Mouse (Mus musculus) hindbrain, postnatal 0 days (tissue): ENCODE measurements around the gene Gm45785. TPM values are rescaled to one million over a fixed set of nuclear protein-coding genes. Genes with fewer than 3 reads are reported as not detected.
A peak's percentile ranks its signal among the peaks of the same experiment; 100 is the strongest.

Source experiments
- ATAC-seq: fragments of 200-750 bp; cut with Nextera tagmentation; 2 replicates; pipeline ENCODE4 v1.8.0; 2017; ENCODE audit warnings: mild to moderate bottlenecking, moderate TSS enrichment, moderate library complexity
- DNase-seq: peaks from one replicate; pipeline ENCODE4 v3.0.0-alpha.2; 2015; ENCODE audit warnings: low spot score
- H3K27ac ChIP-seq: fragments of 300-500 bp; sonication (generic); 2 replicates; pipeline ENCODE4 v1.5.1; 2014; ENCODE audit warnings: mild to moderate bottlenecking
- H3K27me3 ChIP-seq: fragments of 300-500 bp; sonication (generic); 2 replicates; pipeline ENCODE4 v1.6.1; 2014; ENCODE audit warnings: low read length, mixed read lengths; ENCODE audit not compliant: insufficient read depth
- H3K36me3 ChIP-seq: fragments of 300-500 bp; sonication (generic); 2 replicates; pipeline ENCODE4 v1.6.1; 2014; ENCODE audit warnings: low read length, mixed read lengths; ENCODE audit not compliant: insufficient read depth
- H3K4me1 ChIP-seq: fragments of 300-500 bp; sonication (generic); 2 replicates; pipeline ENCODE4 v1.6.1; 2014; ENCODE audit warnings: antibody characterized with exemption, low read length, mixed read lengths; ENCODE audit not compliant: insufficient read depth
- H3K4me2 ChIP-seq: fragments of 300-500 bp; sonication (generic); 2 replicates; pipeline ENCODE4 v1.6.1; 2014; ENCODE audit warnings: low read depth, mild to moderate bottlenecking, low read length, moderate library complexity, mixed read lengths
- H3K4me3 ChIP-seq: fragments of 300-500 bp; sonication (generic); 2 replicates; pipeline ENCODE4 v1.5.1; 2014; ENCODE audit warnings: low read length
- H3K9ac ChIP-seq: fragments of 300-500 bp; sonication (generic); replicated peaks from 2 replicates; pipeline ENCODE4 v1.6.1; 2014; ENCODE audit warnings: mild to moderate bottlenecking, low read length, moderate library complexity, mixed read lengths
- H3K9me3 ChIP-seq: fragments of 300-500 bp; sonication (generic); 2 replicates; pipeline ENCODE4 v1.6.1; 2016; ENCODE audit warnings: low read length, mixed read lengths
- CTCF ChIP-seq: IDR thresholded peaks from 2 replicates; pipeline ENCODE4 v1.5.1; 2016; ENCODE audit warnings: antibody characterized with exemption, control low read depth, low read depth
- WGBS: fragments of 180-500 bp; shearing (Covaris S2); extraction: QIAGEN DNeasy Blood & Tissue Kit; methylation state at CpG from one replicate; pipeline ENCODE4 v1.1.7; 2014; 5-methylcytosine and 5-hydroxymethylcytosine counted together
- polyA plus RNA-seq: library from polyadenylated mRNA; unstranded; fragments of >200 nt; fragmentation: Nextera tagmentation; extraction: Ambion mirVana; gene quantifications from 2 replicates; pipeline ENCODE4 v1.2.1, GENCODE M21; 2015
- total RNA-seq: library from RNA; depleted of rRNA; stranded (reverse); fragments of >200 nt; gene quantifications from 2 replicates; pipeline ENCODE4 v1.2.3, GENCODE M21; 2014

Gm45785 gene
- total and polyA plus RNA-seq, 2 experiments from 2014 or later, result 1.9 TPM; not detected in 1

- TF ChIP-seq CTCF, result no peak
- no peaks in the 10 kb centered on the region for H3K4me1 ChIP-seq
- ATAC-seq, result no peak
- H3K9me3 ChIP-seq, result no peaks in the 10 kb centered on the region
- 51% methylated on average over 20 of the region's 20 CpGs for WGBS
- H3K27ac ChIP-seq, result no peak within 1 kb of the TSS
- H3K4me2 ChIP-seq, result no peak within 1 kb of the TSS
- no peak within 1 kb of the TSS for H3K4me3 ChIP-seq
- no peaks in the 10 kb centered on the region for H3K36me3 ChIP-seq
- no peak for DNase-seq
- H3K27me3 ChIP-seq, result no peaks in the 10 kb centered on the region
- no peak within 1 kb of the TSS for H3K9ac ChIP-seq
Measured at GRCm38 (mm10) chr7:140834968-140835757, 21.0 kb downstream of the Gm45785 start, which contains the start of gene Urah. Gene Urah, plus strand, starts transcription at chr7:140835018.

DNA sequence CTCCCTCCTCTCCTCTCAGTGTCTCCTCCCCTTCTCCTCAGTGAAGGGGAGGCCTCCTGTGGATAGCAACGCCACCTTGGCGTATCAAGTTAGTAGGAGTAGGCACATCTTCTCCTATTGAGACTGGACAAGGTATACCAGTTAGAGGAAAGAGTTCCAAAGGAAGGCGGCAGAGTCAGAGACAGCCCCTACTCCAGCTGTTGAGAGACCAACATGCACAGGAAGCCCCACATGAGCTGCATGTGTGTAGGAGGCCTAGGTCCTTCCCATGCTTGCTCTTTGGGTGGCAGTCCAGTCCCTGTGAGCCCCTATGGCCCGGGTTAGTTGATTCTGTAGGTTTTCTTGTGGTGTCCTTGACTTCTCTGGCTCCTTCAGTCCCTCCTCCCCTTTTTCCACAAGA is 22.8 kb downstream of the Gm45785 start:
- Histone ChIP-seq H3K27me3 (no peaks in the 10 kb centered on the region), H3K4me2 (no peak overlapping the region), H3K9ac (no peak overlapping the region), H3K36me3 (no peaks in the 10 kb centered on the region), H3K9me3 (no peaks in the 10 kb centered on the region), H3K27ac (no peak overlapping the region), H3K4me1 (no peaks in the 10 kb centered on the region), H3K4me3 (no peak overlapping the region)
- DNase-seq, result no peak
- no peak for ATAC-seq
- no peak for TF ChIP-seq CTCF
- WGBS, result 80% methylated on average over 4 of the region's 4 CpGs

- H3K36me3 ChIP-seq, result no peaks in the 10 kb centered on the region
- H3K9ac ChIP-seq, result no peak overlapping the region
- no peaks in the 10 kb centered on the region for H3K9me3 ChIP-seq
- ATAC-seq (no peak), DNase-seq (no peak)
- no peak overlapping the region for H3K4me3 ChIP-seq
- no peak overlapping the region for H3K27ac ChIP-seq
- no peak for TF ChIP-seq CTCF
- H3K27me3 ChIP-seq, result no peaks in the 10 kb centered on the region
- 61% methylated on average over 6 of the region's 6 CpGs for WGBS
- H3K4me1 ChIP-seq, result no peaks in the 10 kb centered on the region
- no peak overlapping the region for H3K4me2 ChIP-seq
Measured at GRCm38 (mm10) chr7:140831447-140831846, 24.7 kb downstream of the Gm45785 start.

GRCm38 (mm10) chr7:140828171-140828881 is 27.8 kb downstream of the Gm45785 start:
- Histone ChIP-seq H3K9me3 (no peaks in the 10 kb centered on the region), H3K4me3 (no peak overlapping the region), H3K36me3 (no peaks in the 10 kb centered on the region), H3K4me2 (no peak overlapping the region), H3K9ac (no peak overlapping the region), H3K27me3 (no peaks in the 10 kb centered on the region), H3K27ac (no peak overlapping the region; the same call in 1 of the 2 replicates), H3K4me1 (no peaks in the 10 kb centered on the region)
- ATAC-seq (peak; percentile 87), DNase-seq (peak; percentile 79)
- 35% methylated on average over 8 of the region's 8 CpGs for WGBS
- TF ChIP-seq CTCF, result peak; percentile 87

DNA sequence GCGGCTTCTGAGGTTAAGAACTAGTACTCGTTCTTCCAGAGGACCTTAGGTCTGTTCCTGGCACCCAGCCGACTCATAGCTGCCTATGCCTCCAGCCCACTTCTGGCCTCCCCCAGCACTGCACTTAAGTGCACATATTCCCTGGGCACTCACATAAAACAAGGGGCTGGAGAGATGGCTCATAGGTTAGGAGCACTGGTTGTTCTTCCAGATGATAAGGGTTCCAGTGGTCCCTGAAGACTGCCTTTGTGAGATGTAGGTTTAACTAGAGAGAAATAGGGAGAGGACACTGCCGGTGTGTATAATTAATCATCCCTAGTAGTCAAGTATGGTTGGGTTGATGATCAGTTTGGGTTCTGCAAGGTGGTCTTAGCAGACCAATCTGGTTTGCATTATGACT is 33.4 kb downstream of the Gm45785 start:
- no peak for DNase-seq
- WGBS, result 90% methylated on average over 4 of the region's 4 CpGs
- H3K4me3 ChIP-seq, result no peak overlapping the region

DNA sequence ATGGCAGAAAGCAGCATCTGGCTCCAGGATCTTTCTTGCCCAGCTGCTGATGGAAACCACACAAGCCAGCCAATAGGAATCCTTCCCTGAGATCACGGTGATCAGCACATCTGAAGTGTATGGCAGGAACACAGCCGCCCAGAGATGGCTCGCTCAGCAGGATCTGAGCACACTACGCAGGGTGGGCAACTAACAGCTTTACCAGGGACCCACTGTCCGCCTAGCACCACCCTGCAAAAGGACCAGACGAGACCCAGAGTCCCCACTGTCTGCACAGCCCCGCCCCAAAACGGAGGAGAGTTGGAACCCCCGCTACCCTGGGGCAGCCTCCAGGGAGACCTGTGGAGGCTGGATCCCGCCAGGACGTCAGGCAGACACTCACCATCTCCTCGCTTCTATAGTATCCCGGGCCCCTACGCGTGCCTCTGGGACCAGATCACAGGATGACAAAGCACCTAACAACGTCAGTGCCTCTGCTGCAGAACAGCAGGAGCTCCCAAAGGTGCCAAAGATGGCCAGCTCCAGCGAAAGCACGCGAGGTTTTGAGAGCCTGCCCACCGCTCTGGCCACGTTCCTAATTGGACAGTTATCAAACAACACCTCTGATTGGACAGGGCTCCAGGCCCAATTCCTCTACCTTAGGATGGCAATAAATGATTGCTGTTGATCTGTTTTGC is 34.3 kb downstream of the Gm45785 start, which contains the start of gene Zfp941:
Gene Zfp941 (minus strand): TSS at position 526 of the 677 bp plus-strand sequence.
- H3K36me3 ChIP-seq, result no peaks in the 10 kb centered on the region
- WGBS, result under 1% methylated on average over 21 of the region's 21 CpGs
- peak; percentile 94 for DNase-seq
- peak; percentile 91 for ATAC-seq
- no peaks in the 10 kb centered on the region for H3K9me3 ChIP-seq
- peak within 1 kb of the TSS; percentile 76 for H3K9ac ChIP-seq
- peak within 1 kb of the TSS; percentile 67 for H3K4me2 ChIP-seq
- H3K27ac ChIP-seq, result peak within 1 kb of the TSS; percentile 95
- no peak for TF ChIP-seq CTCF
- H3K27me3 ChIP-seq, result no peaks in the 10 kb centered on the region
- H3K4me1 ChIP-seq, result peaks cover 5% of the 10 kb centered on the region; the same call in 1 of the 2 replicates
- peak within 1 kb of the TSS; percentile 59 for H3K4me3 ChIP-seq

More for the DNA sequence above, 33.4 kb downstream of the Gm45785 start:
- Histone ChIP-seq H3K9ac (no peak overlapping the region), H3K9me3 (no peaks in the 10 kb centered on the region), H3K27me3 (no peaks in the 10 kb centered on the region), H3K27ac (no peak overlapping the region), H3K4me2 (no peak overlapping the region), H3K36me3 (no peaks in the 10 kb centered on the region), H3K4me1 (peaks cover 5% of the 10 kb centered on the region; the same call in 1 of the 2 replicates)
- no peak for TF ChIP-seq CTCF
- ATAC-seq, result no peak
